Mouse (Mus musculus): ENCODE measurements at regions not wholly inside any gene's neighbourhood (a gene's known extent, or its start where the extent isn't known, plus 50 kb on each side); places are given as distances from the start of the nearest gene placed in this dataset.
"Not testable (repeated sequence)": the region's sequence is repeated elsewhere in the genome, so short reads cannot be mapped to it uniquely, and the experiment has no call there.

DNA sequence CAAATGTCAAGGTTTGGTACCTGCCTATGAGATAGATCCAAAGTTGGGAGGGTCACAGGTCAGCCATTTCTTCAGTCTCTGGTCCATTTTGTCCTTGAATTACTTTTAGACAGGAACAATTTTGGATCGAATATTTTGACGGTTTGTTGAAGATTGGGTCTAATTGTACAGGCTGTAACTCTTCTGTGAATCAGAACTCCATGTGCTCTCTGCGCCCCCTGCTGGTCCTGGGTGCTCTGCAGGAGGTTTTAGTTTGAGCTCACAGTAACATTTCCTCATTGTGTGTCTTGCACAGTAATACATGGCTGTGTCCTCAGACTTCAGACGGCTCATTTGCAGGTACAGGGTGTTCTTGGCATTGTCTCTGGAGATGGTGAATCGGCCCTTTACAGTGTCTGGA lies 158.1 kb downstream of the Adam6a start:
- ATAC-seq (replicated peaks; ENCODE audit: poor library complexity), result peak; percentile 66

DNA sequence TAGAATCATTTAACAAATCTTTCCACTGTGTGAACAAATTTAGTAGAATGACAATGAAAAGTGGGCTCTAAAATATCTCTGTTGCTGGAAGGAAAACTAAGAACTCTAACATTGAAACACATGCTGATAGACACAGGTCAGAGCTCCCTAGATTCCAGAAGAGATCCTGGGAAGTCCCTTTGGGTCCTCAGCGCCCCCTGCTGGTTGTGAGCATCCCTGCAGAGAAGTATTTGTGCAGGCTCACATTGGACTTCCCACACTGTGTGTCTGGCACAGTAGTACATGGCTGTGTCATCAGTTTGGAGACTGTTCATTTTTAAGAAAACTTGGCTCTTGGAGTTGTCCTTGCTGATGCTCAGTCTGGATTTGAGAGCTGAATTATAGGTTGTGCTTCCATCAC lies 172.7 kb downstream of the Adam6a start:
- ATAC-seq (replicated peaks; ENCODE audit: poor library complexity), result peak; percentile 63; the same call in 1 of the 2 replicates

DNA sequence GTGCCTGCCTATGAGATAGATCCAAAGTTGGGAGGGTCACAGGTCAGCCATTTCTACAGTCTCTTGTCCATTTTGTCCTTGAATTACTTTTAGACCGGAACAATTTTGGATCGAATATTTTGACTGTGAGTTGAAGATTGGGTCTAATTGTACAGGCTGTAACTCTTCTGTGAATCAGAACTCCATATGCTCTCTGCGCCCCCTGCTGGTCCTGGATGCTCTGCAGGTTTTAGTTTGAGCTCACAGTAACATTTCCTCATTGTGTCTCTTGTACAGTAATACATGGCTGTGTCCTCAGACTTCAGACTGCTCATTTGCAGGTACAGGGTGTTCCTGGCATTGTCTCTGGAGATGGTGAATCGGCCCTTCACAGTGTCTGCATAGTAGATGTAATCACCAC lies 192.1 kb downstream of the Adam6a start:
- ATAC-seq (replicated peaks; ENCODE audit: poor library complexity), result peak; percentile 65

DNA sequence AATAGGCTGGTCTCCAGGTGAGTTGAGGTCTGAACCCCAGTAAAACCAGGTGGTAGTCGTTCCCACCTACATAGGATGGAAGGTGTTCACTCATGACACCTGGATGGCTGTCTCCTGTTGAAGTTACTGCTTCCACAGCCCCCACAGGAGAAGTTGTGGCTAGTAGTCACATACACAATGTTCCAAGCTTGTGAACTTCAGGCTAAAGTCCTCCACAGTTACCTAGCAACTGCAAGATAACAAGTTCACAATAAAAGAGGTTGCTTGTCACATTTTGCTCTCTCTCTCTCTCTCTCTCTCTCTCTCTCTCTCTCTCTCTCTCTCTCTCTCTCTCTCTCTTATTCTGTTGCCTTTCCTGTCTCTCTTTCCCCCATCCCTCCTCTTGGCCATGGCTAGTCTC lies 202.6 kb downstream of the Adam6a start:
- no peak for ATAC-seq (replicated peaks; ENCODE audit: poor library complexity)

DNA sequence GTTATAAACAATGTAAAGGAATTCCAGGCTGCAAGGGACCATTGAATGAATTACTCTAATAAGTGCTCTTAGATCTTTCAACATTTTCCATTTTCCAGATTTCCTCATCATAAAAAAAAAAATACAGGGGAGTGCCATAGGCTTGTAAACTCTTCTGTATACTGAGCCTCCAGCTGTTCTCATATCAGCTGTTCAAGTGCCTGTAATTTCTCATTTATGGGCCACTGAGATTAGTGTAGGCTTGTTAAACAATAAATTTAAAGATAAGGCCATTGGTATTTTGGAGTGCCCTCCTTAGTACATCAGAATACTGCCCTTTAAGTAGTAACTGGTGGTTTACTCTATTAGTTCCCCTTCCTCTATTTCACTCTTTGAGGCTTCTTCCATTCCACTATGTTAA lies 204.3 kb downstream of the Adam6a start:
- no peak for ATAC-seq (replicated peaks; ENCODE audit: poor library complexity)

DNA sequence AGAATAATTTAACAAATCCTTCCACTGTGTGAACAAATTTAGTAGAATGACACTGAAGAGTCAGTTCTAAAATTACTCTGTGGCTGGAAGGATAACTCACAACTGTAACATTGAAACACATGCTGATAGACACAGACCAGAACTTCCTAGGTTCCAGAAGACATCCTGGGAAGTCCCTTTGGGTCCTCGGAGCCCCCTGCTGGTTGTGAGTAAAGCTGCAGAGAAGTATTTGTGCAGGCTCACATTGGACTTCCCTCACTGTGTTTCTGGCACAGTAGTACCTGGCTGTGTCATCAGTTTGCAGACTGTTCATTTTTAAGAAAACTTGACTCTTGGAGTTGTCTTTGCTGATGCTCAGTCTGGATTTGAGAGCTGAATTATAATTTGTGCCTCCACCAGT lies 225.9 kb downstream of the Adam6a start:
- peak; percentile 71 for ATAC-seq (replicated peaks; ENCODE audit: poor library complexity)

DNA sequence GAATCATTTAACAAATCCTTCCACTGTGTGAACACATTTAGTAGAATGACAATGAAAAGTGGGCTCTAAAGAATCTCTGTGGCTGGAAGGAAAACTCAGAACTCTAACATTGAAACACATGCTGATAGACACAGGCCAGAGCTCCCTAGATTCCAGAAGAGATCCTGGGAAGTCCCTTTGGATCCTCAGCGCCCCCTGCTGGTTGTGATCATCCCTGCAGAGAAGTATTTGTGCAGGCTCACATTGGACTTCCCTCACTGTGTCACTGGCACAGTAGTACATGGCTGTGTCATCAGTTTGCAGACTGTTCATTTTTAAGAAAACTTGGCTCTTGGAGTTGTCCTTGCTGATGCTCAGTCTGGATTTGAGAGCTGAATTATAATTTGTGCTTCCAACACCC lies 252.2 kb downstream of the Adam6a start:
- ATAC-seq (replicated peaks; ENCODE audit: poor library complexity), result 0 out of 2 replicates have a peak, but pooled peaks have one; percentile 46

DNA sequence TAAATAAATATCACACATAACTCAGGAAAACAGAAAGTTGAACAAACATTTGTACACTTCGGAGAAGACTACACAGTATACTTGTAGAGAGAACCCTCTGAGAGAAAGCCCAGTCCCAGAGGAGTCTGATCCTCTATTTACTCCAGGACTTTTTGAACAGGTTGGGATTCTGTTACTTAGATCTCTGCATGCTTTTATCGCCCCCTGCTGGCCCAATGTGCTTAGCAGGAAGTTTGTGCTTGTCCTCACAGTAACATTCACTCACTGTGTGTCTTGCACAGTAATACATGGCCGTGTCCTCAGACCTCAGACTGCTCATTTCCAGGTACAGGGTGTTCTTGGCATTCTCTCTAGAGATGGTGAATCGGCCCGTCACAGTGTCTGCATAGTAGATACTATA lies 282.7 kb downstream of the Adam6a start:
- no peak; the same call in 1 of the 2 replicates for ATAC-seq (replicated peaks; ENCODE audit: poor library complexity)

DNA sequence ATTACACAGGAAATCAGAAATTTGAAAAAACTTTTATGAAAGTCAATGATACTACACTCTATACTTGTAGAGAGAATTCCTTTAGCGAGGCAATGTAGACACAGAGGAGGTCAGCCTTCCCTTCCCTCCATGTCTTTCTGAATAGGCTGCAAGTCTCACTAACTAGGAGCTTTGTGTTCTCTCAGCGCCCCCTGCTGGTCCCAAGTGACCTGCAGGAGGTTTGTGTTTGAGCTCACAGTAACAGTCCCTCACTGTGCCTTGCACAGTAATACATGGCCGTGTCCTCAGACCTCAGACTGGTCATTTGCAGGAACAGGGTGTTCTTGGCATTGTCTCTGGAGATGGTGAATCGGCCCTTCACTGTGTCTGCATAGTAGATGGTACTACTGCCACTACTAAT lies 315.2 kb downstream of the Adam6a start:
- peak; percentile 78 for ATAC-seq (replicated peaks; ENCODE audit: poor library complexity)

DNA sequence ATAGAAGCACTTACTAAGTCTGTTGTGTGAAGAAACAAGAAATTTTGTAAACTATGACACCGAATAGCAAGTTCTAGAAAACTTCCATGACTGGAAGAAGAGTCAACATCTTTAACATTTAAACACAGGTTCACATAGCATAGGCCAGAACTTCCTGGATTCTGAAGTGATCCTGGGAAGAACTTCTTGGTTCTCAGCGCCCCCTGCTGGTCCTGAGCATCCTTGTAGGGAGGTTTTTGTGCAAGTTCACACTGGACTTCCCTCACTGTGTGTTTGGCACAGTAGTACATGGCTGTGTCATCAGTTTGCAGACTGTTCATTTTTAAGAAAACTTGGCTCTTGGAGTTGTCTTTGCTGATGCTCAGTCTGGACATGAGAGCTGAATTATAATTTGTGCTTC lies 335.1 kb downstream of the Adam6a start:
- peak; percentile 55; the same call in 1 of the 2 replicates for ATAC-seq (replicated peaks; ENCODE audit: poor library complexity)

DNA sequence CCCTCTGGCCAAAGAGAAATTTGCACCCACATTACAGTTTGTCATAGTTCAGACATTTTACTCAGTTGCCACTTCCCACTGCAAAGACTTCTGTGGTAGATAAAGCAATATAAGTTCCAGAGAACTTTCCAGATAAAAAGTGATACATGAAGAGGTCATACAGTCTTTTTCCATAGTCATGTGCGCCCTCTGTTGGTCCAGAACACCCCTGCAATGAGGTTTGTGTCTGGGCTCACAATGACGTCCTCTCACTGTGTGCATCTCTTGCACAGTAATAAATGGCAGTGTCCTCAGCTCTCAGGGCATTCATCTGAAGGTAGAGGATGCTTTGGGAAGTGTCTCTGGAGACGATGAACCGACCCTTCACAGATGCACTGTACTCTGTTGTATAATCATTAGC lies 352.4 kb downstream of the Adam6a start:
- peak; percentile 75 for ATAC-seq (replicated peaks; ENCODE audit: poor library complexity)

DNA sequence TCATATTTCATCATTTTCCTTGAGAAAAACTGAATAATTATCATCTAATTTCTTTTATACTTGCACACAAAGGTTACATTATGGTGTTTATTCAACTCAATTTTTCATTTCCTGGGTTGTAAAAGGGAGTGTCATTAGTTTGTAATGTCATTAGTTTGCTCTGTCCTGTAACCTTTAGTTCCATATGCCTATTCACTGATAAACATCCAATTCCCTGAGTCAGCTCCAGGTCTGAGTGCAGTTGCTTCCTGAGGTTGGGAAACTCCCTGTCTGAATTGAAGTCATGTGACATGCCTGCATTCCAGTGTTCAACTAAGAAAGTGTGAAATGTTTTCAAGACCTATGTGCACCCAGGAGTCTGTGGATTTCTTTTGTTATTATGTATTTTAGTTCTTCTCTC lies 362.8 kb downstream of the Adam6a start:
- no peak for ATAC-seq (replicated peaks; ENCODE audit: poor library complexity)

DNA sequence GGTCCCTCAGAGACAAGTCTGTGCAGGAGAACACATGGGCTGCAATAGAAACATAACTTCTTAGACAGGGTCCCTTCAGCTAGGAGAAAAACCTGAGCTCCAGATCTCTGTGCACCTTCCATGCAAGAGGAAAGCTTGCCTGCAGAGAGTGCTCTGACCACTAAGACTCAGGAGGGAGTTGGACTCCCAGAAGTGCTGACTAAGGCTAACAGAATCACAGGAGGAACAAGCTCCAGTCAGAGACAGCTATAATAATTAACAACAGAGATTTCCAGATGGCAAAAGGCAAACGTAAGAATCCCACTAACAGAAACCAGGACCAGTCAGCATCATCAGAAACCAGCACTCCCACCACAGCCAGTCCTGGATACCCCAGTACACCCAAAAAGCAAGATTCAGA lies 364.0 kb downstream of the Adam6a start:
- no peak for ATAC-seq (replicated peaks; ENCODE audit: poor library complexity)

DNA sequence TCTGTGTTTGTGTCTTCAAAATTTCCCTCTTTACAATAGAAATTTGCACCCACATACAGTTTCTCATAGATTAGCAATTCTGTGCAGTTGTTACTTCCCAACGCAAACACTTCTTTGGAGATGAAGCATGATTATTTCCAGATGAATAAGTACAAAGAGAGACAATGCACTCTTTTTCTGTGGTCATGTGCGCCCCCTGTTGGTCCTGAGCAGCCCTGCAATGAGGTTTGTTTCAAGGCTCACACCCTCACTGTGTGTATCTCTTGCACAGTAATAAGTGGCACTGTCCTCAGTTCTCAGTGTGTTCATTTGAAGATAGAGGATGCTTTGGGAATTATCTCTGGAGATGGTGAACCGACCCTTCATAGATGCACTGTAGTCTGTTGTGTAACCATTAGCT lies 368.1 kb downstream of the Adam6a start:
- ATAC-seq (replicated peaks; ENCODE audit: poor library complexity), result peak; percentile 76

DNA sequence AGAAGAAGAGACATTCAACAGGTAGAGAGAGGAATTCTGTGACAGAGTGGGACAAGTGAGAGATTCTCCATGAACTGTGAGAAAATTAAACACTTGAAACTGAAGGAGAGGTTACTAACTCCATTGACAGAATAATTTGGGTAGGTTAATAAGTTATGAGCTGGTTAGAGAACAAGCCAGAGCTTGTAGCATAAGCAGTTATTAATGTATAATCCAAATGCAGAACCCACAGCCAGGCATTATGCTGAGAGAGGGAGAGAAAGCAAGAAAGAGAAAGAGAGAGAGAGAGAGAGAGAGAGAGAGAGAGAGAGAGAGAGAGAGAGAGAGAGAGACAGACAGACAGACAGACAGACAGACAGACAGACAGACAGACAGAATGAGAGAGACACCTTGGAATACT lies 397.0 kb downstream of the Adam6a start:
- no peak for ATAC-seq (replicated peaks; ENCODE audit: poor library complexity)

DNA sequence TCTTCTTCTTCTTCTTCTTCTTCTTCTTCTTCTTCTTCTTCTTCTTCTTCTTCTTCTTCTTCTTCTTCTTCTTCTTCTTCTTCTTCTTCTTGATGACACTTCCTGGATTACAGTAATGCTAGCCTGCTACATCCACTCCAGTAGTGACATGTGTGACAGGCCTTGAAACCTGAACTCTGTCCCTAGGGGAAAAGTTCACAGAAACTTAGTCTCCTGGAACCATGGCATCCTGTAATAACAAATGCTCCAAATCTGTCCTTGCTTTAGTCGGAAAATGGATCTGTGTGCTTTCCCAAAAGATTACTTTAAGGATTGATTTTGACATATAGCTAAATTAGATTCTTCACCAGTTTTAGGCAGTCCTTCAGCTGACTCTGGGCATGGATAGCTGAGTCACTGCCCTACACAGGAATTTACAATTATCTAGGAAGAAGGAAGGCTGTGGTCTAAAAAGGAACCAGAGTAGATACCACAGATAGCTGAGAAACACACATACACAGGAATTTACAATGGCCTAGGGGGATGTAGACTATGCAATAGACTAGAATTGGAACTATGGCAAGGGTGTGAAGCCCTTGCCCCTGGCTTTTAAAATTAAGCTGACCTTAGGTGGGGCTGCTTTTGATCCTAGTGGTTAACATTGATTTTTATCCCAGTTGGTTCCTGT lies 400.1 kb downstream of the Adam6a start:
- ATAC-seq (replicated peaks; ENCODE audit: poor library complexity), result not testable (repeated sequence)

DNA sequence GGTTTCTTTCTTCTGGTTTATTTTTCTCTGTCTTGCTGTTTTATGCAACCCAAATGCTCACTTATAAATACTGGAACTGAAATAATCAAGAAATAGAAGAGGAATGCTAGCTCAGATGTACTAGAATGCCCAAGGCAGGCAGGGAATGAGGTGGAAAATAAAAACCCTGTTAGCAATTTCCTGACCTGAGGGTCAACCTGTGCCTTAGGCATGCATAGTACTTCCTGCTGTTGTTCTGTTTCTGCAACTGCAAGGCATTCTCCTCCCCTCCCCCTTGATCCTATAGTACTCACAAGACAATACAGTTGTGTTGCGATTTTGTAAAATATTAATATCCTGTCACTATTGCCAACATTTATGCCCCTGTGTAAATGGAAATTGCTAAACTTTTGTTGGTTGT lies 402.1 kb downstream of the Adam6a start:
- not testable (repeated sequence) for ATAC-seq (replicated peaks; ENCODE audit: poor library complexity)

DNA sequence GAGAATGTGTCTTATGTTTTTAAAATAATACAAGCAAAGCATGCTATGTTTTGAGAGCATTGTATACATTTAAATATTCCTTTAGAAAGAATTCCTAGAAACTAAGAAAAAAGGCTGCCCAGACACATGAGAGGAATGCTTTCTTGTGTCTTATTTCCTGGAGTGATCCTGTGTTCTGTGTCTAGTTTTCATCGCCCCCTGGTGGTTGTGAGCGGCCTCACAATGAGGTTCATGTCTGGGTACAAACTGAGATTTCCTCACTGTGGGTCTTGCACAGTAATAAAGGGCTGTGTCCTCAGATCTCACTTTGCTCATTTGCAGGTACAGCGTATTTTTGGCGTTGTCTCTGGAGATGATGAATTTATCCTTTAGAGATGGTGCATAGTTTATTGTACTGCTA lies 404.3 kb downstream of the Adam6a start:
- ATAC-seq (replicated peaks; ENCODE audit: poor library complexity), result peak; percentile 93

DNA sequence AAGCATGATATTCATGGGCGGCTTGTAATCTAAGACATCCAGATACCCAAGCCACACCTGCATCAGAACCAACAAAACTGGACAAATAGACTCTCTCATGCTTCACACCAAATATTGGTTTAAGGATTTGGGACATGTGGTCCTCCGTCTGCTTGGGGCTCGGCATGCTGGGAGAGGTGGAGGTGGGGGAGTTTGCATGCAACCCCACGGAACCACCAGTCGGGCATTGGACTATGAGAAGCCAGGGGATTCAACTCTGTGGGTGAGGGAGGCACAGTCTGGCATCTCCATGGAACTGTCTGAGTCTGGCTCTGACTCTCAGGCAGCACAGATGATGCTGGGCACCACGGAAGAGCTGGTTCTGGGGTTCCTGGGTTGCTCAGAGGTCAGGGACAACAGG lies 430.6 kb downstream of the Adam6a start:
- no peak for ATAC-seq (replicated peaks; ENCODE audit: poor library complexity)

DNA sequence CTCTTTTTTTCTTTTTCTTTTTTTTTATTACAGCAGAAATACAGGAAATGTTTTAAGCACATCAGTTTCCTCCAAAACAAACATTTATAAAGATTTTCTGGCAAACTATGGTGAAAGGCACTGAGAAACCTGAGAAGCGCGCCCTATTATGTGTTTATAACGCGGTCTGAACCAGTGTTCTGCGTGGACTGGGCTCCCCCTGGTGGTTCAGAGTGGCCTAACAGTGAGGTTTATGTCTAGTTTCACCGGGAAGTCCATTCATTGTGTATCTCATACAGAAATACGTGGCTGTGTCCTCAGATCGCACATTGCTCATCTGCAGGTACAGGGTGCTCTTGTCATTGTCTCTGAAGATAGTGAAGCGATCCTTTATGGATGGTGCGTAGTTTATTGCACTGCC lies 437.9 kb downstream of the Adam6a start:
- ATAC-seq (replicated peaks; ENCODE audit: poor library complexity), result peak; percentile 98

DNA sequence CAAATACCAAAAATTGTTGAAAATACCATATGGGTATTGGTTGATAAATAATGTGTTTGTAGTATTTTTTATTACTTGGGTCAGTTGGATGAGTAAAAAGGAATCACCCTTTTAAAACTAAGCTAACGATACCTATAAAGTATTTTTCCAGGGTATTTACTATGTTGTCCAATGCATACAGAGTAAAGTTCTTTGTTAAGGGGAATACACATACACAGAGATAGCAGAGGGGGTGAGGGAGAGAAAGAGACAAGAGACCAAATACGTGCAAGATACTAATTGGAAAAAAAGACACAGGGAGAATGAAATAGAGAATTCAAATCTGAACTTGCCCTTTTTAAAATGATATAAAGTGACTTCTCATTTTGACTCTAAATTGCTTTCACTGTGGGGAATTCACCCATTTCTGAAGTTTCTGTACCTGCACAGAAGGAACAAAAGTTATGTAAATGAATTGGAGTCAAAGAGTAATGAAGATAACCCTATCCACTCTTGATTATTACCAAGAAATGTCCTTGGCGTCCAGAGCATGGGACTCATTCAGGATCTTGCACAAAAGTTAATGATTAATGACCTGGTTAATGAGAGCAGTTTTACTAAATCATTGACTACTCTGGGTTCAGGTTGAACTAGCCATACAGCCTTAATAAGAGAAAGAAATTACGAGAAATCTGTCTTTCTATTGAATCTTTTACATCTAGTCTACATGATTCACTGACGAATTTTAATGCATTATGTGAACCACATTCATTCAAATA lies 443.7 kb downstream of the Adam6a start:
- ATAC-seq (replicated peaks; ENCODE audit: poor library complexity), result no peak

DNA sequence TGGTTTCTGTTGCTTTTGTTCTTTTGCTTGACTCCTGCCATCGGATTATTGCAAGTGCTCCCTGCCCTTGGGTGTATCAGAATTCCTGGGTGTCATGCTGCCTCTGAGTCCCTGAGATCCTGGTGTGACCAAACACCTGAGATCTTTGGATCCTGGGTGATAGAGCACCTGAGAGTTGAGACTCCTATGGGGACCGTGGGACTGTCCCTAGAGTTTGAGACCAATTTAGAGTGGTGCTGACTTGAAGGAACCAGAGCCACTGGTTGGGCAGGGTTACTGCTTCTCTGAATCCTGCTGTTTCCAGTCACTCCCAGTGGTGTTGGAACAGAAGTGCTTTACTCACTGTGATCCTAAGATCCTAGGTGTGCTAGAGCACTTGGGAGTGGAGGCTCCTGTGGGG lies 448.7 kb downstream of the Adam6a start:
- ATAC-seq (replicated peaks; ENCODE audit: poor library complexity), result no peak

DNA sequence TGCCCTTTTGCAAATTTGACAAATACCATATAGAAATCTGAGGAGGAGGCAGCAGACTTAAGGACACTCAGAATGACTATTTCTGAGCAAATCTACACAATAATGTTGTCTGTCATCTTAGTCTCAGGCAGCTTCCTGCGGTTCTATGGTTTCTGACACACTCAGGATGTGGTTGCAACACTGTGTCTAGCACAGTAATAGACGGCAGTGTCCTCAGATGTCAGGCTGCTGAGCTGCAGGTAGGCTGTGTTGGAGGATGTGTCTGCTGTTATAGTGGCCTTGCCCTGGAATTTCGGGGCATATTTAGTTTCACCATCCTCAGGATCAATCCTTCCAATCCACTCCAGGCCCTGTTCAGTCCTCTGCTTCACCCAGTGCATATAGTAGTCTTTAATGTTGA lies 450.6 kb downstream of the Adam6a start:
- peak; percentile 55 for ATAC-seq (replicated peaks; ENCODE audit: poor library complexity)

All from megakaryocyte progenitor cell, adult 5-6 weeks (primary cell).